Mouse (Mus musculus): ENCODE measurements around the gene Kcmf1. TPM values are rescaled to one million over a fixed set of nuclear protein-coding genes. Genes with fewer than 3 reads are reported as not detected.
"Not testable (repeated sequence)": the region's sequence is repeated elsewhere in the genome, so short reads cannot be mapped to it uniquely, and the experiment has no call there.

The Kcmf1 gene
- total RNA-seq, 4 experiments from 2014 or later: 66.2 to 67.2 (median 67.1) TPM

DNA sequence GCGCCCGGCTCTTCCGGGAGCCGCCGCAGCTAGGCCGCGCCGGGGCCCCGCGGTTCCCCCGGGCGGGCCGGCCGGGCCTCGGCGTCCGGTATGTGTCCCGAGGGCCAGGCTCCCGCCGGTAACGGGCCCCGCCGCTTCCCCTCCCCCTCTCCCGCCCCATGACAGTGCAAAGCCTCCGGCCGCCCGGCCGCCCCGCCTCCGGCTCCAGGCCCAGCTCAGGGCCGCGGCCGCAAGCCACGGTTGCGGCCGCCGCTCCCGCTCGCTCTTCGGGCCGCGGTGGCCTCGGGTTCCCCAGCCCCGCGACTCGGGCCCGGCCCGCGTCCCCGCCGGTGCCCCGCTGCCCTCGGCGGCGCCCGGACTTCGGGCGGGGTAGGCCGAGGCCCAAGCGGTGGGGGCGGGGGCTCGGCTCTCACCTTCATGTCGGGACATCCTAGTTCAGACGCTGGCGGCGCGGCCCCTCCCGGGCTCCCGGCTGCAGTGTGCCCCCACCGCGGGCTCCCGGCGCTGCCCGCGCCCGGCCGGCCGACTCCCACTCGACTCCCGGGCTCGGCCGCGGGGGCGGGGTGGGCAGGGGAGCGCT lies 488 bp downstream of the Kcmf1 start:
- peak in 1 of 2 experiments; percentile 42 for DNase-seq (ENCODE audit: low spot score in 2 of 2)

DNA sequence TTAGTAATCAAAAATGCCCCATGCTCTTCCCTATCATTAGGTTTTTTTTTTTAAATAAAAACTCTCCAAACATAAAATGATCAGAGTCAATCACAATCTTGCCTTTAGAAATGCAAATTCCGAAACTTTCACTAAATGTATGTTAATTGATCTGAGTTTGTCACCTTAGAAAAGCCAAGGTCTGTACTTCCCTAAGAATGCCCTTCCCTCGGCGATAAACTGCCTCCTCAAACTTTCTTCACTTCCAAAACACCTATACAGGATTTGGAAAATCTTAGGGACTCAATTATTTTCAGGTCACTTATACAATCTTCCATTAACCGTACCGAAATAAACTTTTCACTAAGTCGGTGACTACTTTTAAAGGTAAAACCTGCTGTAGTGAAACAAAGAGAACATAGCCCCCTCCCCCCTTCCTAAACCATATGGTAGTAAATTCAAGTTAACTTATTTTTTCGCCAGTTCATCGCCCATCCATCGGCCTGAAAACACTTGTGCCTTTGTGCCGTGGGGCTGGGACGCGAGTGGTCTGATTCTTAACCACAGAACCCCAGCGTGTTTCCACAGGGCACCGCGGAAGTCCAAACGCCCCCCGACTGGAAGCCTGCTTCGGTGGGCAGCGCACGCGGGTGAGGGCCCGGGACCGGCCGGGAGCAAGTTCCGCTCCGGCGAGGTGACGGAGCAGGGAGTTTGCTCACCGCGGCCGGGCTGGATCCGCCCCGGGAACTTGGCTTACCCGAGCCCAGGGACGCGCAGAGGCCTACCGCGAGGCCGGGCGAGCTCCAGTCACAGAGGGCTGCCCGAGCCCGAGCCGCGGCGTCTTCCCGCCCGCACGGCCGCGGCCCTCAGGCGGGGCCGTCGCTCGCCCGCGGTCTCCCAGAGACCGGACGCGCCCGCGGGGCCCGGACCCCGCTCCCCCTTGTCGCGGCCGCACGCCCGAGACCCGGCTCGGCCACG lies 1.3 kb downstream of the Kcmf1 start:
- peak in 1 of 2 experiments; percentile 27 for DNase-seq (ENCODE audit: low spot score in 2 of 2)

DNA sequence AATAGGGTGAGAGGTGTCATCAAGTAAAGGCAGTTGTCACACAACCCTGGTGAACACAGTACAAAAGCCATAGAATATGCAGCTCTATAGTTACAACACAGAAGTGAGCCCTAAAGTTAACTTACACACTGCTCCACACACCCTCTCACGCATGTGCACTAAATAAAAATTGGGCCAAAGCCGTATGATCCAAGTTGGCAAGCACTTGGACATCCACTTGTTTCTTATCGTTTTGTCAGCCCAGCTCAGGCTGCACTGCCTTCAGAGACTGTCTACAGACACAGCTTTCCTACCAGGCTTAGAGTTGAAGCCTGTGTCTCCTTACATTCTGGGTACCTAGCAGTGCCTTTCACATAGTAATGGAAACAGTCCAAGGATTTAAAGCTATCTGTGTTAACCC lies 4.8 kb downstream of the Kcmf1 start:
- no peak for DNase-seq (ENCODE audit: low spot score in 2 of 2)

DNA sequence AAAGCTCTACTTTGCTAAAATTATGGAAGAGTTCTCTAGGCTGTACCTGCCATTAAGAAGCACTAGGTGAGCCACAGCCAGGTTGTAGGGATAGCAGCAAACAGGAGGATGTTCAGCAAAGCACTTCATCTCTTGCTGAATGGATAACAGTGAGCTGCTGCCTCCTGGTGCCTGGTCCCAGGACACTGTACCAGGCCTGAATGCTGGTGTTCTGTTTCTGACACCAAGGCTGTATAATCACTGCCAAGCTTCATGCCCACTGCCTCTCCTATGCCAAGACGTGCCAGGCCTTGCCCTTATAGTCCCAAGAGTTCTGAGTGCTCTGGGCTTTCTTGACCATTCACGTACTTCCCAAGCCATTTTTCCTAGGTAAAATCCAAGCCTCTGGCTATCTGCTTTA lies 8.5 kb downstream of the Kcmf1 start:
- no peak for DNase-seq (ENCODE audit: low spot score in 2 of 2)

DNA sequence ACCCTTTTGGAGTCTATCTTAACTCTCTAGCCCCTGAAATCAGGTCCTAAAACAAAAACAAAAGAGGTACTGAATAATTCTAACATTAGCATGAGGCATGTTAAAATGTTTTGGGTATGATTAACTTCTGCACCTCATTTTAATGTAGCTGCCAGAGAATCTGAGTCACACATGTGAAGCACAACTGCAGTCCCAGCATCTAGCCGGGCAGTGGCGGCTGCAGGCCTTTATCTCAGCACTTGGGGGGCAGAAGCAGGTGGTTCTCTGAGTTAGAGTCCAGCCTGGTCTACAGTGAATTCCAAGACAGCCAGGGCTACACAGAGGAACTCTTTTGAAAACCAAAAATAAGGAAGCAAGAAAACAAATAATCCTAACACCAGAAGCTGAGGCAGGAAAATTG lies 11.1 kb downstream of the Kcmf1 start:
- DNase-seq (ENCODE audit: low spot score in 2 of 2): no peak

DNA sequence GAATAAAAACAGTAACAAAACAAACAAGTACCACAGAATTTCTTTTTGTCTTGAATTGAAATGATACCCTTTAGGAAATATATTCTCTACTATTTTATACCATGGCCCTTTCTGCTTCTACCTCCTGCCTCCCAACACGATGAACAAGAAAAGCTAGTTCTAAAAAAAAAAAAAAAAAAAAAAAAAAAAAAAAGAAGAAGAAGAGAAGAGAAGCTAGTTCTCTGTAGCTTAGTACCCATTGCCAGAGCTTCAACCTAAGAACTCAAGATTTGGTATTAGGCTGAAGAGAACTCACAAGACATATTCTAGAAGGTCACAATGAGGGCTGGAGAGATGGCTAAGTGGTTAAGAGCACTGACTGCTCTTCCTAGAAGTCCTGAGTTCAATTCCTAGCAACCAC lies 14.5 kb downstream of the Kcmf1 start:
- DNase-seq (ENCODE audit: low spot score in 2 of 2): no peak

DNA sequence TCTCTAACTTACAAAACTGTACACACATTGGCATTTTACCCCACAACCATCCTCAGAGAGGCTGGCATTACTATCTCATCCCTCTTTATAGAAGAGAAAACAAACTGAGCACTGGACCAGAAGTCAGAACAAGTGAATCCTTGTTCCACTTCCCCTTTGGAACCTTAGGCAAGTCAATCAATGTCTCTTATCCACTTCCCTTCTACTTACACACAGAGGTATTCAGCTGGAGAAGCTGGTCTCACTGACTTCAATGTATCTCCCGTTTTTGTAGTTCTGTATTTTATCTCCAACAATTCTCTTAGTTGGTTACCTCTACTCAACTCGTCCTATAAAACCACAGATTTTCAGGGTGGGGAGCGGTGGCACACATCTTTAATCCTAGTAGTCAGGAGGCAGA lies 15.0 kb downstream of the Kcmf1 start:
- DNase-seq (ENCODE audit: low spot score in 2 of 2): no peak

DNA sequence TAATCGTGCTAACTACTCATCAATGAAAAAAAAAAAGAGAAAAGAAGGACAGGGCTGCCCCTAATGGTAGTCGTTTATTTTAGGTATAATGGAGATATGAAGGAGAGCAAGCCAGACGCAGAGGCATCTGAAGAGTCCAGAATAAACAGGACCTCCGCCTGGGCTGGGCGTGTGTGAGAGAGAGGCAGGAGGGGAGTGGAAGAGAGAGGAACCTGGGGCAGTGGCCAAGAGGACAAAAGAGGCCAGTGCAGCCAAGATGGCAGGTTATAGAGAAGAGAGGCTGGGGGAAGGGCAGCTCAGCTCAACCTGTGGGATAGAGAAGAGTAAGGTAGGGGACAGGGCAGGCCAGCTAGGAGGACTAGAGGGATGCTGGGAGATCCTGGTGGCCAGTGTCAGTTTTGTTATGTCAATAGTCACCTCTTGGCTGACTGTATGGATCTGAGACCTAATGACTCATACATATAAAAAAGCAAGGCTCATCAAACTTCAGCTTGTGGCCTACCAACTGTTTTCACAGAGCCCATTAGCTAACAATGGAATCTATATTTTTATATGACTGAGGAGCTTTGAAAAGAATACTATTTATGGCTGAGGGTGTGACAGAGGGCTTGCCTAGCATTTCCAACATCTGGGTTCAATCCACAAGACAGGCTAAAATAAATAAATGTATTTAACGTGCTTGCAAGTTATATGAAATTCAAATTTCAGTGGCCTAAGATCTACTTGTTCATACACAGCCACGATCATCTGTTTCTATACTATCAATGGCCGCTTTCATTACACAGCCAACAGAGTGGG lies 16.9 kb downstream of the Kcmf1 start:
- DNase-seq (ENCODE audit: low spot score in 2 of 2): no peak

DNA sequence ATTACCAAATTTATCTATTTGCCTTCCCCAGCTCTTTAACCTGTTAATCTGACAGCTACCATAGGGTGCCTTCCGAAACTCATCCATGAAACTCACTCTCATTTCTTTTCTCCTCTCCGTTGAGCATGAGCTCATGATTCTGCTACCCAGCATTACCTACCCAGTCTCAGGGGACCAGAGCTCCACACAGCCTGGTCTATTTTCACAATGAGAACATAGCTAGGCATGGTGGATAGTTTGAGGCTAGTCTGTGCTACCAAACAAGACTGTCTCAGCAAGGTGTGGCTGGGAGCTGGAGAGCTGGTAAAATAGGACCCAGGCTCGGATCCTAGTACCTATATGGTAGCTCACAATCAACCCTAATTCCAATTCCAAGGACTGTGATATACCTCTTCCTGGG lies 17.6 kb downstream of the Kcmf1 start:
- no peak for DNase-seq (ENCODE audit: low spot score in 2 of 2)

DNA sequence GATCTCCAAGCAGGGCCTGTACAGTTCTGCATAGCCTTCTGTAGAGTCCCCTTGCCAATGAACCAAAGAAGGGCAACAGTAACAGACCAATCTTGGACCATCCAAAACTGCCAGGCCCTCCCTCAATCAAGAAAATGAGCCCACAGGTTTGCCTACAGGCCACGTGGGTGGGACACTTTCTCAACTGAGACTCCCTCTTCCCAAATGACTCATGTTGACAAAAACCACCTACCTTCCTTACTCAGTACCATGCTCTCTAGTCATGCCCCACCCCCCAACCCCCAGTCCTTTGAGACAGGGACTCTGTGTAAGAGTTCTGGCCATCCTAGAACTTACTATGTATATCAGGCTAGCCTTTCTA lies 18.2 kb downstream of the Kcmf1 start:
- no peak for DNase-seq (ENCODE audit: low spot score in 2 of 2)

DNA sequence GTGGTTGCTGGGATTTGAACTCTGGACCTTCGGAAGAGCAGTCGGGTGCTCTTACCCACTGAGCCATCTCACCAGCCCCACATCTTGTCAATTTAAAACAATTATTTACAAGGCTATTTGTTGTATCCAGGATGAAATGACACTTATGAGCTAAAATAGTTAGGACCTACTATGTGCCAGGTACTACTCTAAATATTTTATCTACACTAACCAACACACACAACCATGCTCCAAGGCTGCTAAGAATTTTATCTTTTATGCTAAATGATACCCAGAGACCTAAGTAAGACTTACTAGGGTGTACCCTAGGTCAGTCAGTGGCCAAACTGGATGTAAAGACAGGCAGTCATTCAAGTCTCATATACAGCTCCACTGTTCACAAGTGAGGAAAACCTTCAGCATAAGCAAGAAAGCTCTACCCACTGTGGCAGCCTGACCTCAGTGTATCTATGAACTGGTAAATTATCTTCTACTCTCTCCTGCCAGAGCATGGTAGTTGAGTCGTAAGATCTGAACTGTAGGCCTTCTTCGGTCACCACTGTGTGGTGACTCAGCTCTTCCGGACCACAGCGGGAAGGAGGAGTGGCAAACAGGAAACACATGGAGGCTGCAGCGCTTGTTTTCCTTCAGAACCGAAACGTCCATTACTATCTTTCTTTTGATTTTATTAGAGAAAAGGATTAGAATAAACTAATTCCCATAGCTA lies 18.7 kb downstream of the Kcmf1 start:
- no peak for DNase-seq (ENCODE audit: low spot score in 2 of 2)

DNA sequence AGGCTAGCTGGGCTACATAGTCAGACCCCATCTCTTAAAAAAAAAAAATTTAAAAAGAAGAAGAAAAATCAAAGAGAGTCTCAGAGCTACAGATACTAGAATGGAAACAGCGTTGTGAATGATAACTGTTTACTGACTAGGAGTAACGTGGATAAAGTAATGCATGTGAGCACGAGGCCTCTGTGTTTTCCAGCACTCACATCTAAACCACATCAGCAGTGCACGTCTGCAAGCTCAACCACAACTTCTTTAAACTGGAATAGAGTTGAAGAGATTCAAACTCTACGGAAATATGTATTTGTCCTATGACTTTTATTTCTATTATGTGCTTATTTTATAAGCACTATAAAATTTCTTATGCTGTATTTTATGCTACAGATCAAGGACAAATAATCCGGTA lies 23.1 kb downstream of the Kcmf1 start:
- no peak for DNase-seq (ENCODE audit: low spot score in 2 of 2)

DNA sequence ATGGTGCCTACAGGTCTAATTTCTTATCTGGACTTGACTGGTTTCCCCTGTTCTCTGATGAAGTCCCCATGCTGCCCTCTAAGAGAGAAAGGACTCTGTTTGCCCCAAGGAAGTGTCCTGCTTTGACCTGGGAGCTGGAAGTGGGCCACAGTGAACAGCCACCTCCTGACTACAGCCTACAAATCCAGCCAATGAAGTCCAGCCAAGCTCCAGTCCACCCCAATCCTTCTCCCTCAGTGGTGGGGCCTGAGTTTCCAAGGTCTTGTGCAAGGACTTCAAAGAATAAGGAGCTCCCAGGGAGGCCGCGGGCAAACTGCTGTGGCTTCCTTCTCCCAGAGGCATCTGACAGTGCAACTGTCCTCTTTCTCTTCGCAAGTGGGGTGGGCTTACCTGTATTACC lies 26.4 kb downstream of the Kcmf1 start:
- no peak for DNase-seq (ENCODE audit: low spot score in 2 of 2)

DNA sequence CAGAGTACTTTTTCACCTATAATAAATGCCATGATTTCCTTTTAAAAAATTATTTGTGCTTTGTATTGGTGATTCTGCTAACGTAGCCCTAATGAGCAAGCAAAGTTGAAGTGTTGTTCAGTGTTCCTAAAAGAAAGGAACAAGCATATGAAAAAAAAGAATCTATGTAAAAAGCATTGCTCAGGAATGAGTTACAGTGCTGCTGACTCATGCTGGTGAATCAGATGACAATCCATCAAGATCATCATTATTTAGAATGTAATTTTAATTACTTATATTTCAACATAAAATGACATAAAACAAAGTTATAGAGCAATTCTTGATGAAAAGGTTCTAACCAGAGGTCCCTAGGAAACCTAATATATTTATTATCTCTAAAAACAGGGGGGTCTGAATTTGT lies 27.5 kb downstream of the Kcmf1 start:
- no peak for DNase-seq (ENCODE audit: low spot score in 2 of 2)

DNA sequence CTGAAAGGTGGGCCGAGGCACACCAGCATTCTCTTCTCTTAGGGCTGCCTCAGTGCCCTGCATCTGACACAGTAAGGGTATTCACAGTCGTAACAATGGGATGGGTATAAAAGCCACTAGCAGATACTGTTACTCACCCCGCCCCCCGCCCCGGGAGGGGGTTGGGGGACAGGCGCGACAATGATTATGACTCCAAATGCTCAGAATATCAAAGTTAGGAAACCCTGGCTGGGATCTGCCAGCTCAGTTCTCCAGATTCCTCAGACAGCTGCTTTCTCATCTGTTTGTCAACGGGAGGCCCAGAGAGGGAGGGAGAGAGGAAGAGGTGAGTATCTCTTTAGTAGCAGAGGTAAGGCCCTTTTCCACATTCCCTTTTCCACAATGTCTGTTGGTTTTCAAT lies 30.2 kb downstream of the Kcmf1 start:
- no peak for DNase-seq (ENCODE audit: low spot score in 2 of 2)

DNA sequence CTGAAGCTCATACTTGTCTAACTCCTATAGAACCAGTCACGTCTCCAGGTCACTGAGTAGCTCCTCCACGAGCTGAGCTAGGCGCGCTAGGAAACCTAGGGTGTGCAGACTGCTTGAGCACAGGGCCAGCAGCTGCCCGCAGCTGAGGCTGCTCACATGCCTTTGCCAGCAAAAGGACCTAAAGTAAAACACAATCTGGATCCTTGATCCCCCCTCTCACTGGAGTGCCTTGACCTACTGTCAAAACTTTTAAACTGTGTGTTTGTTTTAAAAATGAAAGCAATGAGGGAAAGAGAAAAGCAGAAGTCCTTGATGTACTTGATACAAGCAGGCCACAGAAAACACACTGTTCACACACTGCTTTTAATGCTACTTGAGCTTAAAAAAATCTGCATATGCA lies 31.1 kb downstream of the Kcmf1 start:
- no peak for DNase-seq (ENCODE audit: low spot score in 2 of 2)

DNA sequence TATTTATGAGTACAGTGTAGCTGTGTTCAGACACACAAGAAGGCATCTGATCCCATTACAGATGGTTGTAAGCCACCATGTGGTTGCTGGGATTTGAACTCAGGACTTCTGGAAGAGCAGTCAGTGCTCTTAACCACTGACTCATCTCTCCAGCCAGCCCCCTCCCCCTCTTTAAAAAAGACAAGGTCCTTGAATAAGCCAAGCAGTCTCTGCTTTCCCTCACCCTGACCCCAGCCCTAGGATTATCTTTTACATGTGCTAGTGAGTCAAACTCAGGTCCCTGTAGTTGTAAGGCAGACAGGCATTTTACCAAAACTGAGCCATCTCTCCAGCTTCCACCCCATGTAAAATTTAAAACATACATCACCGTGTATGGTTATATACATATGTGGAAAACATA lies 32.0 kb downstream of the Kcmf1 start:
- DNase-seq (ENCODE audit: low spot score in 2 of 2): no peak

DNA sequence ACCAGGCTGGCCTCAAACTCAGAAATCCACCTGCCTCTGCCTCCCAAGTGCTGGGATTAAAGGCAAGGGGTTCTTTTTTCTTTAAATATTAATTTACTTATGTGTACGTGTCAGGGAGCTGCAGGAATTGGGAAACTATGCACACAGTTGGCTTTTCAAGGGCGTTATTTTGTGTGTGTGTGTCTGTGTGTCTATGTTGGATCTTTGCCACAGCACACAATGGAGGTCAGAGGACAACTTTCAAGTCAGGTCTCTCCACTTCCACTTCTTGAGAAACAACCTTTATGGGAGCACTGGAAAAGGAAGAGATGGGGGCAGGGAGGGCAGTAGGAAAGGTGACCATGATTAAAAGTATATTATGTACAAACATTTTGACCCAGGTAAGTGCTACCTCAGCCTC lies 33.5 kb downstream of the Kcmf1 start:
- DNase-seq (ENCODE audit: low spot score in 2 of 2): no peak

DNA sequence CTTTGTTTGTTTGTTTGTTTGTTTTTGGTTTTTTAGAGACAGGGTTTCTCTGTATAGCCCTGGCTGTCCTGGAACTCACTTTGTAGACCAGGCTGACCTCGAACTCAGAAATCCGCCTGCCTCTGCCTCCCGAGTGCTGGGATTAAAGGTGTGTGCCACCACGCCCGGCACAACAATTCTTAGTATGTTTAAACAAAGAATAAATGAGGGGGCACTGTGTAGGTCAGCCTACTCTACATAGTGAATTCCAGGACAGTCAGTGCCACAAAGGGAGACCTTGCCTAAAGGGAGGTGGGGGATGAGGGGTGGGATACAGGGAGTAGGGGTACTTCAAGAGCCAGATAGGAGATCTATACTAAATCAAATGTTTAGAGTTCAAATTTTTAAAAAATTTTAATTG lies 37.1 kb downstream of the Kcmf1 start:
- DNase-seq (ENCODE audit: low spot score in 2 of 2): not testable (repeated sequence)

DNA sequence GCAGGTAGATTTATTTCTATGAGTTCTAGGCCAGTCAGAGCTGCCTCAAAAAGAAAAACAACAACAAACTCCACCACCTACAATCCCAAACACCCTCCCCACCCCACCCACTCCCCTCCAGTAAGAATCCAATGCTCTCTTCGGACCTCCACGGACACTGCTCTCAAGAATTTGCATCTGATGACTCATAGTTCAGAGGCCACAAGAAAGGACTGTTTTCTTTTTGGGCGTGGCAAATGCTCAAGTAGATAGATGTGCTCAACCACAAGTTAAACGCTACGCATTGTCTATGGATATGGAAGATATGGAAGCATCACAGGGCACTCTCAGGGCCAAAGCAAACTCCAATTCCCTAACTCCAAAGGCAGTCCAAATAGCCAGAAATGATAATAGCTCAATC lies 45.5 kb downstream of the Kcmf1 start:
- DNase-seq (ENCODE audit: low spot score in 2 of 2): no peak

DNA sequence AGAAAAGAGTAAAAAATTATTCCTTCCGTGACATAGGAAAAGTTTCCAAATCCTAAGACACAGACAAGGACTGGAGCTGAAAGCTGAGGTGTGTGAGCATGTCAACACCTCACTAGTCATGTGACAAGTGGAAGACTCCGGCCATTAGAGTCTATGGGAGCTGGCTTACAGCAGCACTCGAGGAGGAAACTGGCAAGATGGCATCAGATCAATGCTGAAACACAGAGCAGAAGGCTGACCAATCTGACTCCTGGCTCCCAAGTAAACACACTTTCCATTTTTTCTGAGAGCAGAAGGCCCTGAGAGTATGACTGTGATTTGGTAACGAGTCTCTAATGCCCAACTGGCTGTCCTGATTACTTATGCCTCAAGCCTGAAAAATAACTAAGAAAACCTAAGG lies 47.6 kb downstream of the Kcmf1 start:
- DNase-seq (ENCODE audit: low spot score in 2 of 2): no peak

DNA sequence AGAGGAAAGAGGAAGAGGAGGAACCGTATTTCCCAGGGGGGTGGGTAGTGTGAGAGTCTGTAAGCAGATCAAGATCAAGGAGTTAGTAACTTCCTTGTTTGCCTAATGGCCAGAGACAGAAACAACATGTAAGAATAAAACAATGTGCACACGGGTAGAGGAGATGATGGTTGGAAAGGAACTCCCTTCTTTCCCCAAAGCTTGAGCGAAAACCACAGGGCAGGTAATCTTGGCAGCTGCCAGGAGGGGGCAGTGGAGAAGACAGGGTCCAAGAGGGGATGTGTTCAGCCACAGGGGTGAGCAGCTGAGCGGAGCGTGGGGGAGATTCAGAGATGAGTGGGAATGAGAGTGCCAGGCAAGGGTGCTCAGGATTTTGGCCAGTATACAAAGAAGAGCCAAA lies 48.1 kb downstream of the Kcmf1 start:
- DNase-seq (ENCODE audit: low spot score in 2 of 2): no peak

All from left cerebral cortex, adult 8-10 months (tissue).